Mouse (Mus musculus): ENCODE data around the gene Mxi1. TPM values are rescaled to one million over a fixed set of nuclear protein-coding genes. Genes with fewer than 3 reads are reported as not detected.

Mxi1 gene
- 10 to 100 TPM; 37.0 to 40.7 TPM for total RNA-seq (2021)
- long read RNA-seq, experiment 1, full-length matches to known transcripts = 74 of 81 reads
- long read RNA-seq, experiment 1, partial matches to known transcripts = 2 of 81 reads
- long read RNA-seq, experiment 1, other reads (novel, unspliced or antisense) = 5 of 81 reads
- long read RNA-seq, experiment 2, transcript Mxi1-203 (6 exons, 2,340 nt) = major isoform, 50 of 74 reads
- long read RNA-seq, experiment 2, transcript Mxi1-201 (6 exons, 2,627 nt) = minor isoform, 18 of 74 reads
- long read RNA-seq, experiment 2, partial matches to known transcripts = 2 of 74 reads
- long read RNA-seq, experiment 2, other reads (novel, unspliced or antisense) = 3 of 74 reads

- intact Hi-C loops (cut with DNase I) = loop anchor here (2.0 to 5.0 kb wide), 3 partner anchors 57 to 118 kb away; no protein-coding TSS in a partner anchor
Measured at GRCm38 (mm10) chr19:53310348-53310747, at the start of gene Mxi1. Gene Mxi1, plus strand, starts transcription at chr19:53310518.

DNA sequence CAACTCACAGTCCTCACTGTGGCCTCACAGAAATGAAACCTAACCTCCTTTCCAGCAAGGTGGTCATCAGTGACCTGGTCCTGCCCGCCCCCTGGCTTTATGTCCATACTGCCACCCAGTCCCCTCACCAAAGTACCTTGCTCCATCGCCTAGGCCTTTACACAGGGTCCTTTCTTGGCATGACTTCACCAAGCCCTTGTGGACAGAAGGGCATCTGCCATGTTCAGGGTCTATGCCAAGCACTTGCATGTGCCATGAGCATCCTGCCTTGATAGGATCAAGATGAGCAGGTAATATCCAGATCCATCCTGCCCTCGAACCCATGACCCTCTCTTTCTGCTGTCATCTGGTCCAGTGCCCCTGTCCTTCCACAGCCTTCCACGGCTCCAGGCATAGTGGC lies 49.5 kb upstream of the Mxi1 start:
- intact Hi-C loops (cut with DNase I) = no loop called here
- DNase-seq = no peak

More at GRCm38 (mm10) chr19:53310348-53310747, at the start of gene Mxi1:
- DNase-seq = peak; percentile 81

GRCm38 (mm10) chr19:53262061-53262460 lies 48.3 kb upstream of the Mxi1 start:
- no peak for DNase-seq
- intact Hi-C loops (cut with DNase I) = no loop called here

- no peak for DNase-seq
- intact Hi-C loops (cut with DNase I) = no loop called here
Measured at GRCm38 (mm10) chr19:53263859-53264733, 46.2 kb upstream of the Mxi1 start.

DNA sequence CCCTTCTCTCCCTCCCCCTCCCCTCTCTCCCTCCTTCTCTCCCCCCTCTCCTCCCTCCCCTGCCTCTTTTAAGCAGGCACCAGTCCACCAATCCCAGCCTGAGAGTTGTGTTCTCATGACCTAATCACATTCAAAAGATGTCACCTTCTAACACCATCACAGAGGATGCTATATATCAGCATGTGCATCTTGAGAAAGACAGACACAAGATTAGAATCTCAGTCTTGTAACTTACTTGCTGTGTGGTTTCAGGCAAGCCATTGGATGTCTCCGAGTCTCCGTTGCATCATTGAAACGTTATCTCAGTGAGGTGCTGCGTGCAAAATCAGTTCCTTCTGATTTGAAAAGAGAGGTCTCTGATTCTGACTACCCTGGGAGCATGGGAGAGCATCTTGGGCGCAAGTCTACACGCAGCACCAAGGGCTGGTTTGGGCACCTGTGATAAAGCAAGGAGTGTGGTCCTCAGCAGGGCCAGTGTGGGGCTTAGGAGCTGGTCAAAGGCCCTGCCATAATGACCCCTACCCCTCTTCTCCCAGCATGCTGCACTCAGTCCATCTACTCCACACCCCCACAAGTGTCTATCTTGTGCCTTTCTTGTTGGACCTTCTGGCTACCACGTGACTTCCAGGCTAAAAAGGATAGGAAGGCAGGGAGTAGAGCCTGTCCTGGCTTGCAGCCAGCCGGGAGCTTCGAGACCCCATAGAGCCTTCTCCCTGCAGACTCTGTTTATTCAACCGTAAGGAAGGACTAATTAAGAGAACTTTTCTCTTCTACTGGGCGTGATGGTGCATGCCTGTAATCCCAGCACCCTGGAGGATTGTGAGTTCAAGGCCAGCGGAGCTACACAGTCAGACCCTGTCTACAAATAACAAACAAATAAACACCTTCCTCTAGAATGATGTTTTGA lies 45.2 kb upstream of the Mxi1 start:
- DNase-seq = no peak
- intact Hi-C loops (cut with DNase I) = no loop called here

DNA sequence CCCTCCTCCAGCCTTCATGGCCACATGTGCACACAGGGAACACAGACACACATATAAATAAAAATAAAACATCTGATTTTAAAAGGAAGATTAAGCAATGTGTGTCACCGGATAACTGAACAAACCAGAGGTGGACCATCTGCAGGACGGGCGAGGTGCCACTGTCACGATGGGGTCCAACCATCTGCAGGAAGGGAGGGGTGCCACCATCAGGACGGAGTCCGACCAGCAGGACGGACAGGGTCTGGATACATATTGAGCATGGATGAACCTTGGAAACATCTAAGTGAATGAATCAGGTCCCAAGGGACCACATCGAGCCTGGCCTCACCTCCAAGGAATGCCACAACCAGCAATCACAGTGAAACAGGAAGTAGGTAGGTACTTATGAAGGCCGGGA lies 43.0 kb upstream of the Mxi1 start:
- intact Hi-C loops (cut with DNase I) = no loop called here

GRCm38 (mm10) chr19:53273055-53273722 lies 37.1 kb upstream of the Mxi1 start:
- no peak for DNase-seq
- intact Hi-C loops (cut with DNase I) = no loop called here

More for the DNA sequence above, 43.0 kb upstream of the Mxi1 start:
- DNase-seq = no peak

DNA sequence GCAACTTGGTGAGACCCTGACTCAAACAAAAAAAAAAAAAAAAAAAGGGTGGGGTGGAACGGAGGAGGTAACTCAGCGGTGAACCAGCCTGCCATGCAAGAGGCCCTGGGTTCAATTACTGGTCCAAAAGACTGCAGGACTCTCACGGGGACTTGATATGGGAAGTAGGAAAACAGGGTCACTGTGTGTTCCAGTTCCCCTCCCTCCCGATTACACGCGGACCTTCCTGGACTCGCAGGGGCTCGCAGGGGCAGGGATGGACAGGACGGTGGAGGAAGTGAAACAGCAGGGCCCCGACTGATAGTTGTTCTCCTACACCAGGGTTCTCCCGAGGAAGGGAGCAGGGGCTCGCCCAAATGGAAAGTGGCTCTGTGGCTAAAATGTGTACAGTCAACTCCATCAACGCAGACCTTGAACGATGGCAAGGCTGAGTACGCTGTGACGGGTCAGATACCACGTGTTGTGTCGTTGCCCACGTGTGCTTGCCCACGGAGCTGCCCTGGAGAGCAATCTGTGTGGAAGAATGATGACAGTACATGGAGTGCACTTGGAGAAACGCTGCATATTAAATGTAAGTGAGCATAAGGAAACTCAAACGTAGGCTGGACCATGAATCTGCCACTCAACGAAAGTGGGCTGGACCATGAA lies 36.4 kb upstream of the Mxi1 start:
- no peak for DNase-seq
- intact Hi-C loops (cut with DNase I) = no loop called here

- no peak for DNase-seq
- intact Hi-C loops (cut with DNase I) = no loop called here
Measured at GRCm38 (mm10) chr19:53275204-53275603, 35.1 kb upstream of the Mxi1 start.

DNA sequence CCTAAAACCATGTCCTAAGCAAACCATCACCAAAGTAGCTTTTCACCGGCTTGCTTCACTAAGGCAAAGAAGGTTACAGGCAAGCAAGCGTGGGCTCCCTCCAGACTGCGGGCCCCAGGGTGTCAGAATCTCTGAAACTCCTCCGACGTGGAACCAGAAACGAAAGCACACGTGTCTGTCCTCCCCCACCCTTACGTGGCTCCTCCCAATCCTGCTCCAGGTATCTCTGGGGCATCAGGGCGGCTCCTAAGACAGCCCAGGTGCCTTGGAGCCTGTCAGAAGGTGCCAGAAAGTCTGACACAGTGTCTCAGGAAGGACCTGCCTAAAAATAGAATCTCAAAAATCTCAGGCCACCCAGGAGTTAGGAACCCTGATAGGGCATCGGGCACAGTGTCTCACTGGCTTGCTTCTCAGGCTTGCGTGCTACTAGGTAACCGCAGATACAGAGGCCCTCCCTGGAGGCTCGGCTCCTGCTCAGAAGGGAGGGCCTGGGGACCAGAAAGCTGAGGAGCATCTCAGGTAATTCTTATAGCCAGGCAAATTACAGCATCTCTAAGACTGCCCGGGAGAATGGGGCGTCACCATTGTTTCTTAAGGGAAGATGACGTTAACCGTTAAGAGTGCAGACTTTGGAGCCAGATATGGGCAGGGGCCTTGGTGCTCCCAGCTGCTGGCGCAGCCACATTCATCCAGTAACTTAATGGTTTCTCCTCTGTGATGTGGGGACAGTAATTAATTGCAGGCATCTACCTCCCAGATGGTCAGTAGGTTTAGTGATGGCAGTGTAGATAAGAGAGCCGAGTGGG lies 33.2 kb upstream of the Mxi1 start:
- DNase-seq = no peak
- intact Hi-C loops (cut with DNase I) = no loop called here

DNA sequence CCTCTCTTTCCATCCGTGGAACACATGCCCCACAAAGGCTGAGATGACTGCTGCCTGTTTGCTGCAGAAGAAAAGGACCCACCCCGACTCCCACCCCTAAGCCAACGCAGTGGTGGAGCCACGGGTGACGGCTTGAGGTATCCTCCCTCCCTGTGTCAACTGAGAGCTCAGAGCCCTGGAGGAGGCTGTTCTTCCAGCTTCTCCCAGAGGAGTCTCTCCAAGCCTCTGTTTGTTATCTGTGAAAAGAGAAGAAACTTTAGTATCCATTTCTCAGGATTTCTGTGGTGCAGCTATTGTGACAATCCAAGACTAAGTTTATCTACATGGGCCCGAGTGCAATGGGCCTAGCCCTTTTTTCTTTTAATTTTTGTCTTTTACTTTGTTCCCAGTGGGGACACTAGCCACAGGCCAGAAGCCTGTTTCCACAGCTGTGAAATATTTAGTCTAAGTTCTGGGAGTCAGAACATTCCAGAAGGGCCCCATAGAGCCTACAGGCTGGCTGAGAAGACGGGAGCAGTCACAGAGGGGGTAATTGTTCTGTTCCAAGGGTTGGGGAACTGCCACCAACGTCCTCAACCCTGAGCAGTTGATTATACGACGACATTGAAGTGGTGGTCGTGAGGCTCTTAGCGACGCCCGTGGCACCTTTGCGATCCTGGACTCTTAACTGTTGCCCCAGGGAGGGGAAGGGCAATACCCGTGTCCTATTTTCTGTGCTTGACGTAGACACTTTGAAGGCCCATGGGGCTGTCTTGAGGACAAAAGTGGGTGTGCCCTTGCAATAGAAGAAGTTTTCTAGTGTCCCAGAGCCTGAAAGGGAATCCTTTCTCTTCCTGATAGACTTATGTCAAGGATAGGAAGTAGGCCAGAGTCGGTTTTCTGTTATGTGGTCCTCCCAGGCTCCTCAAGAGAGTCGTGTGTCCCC lies 31.6 kb upstream of the Mxi1 start:
- peak; percentile 31 to 49 for DNase-seq
- intact Hi-C loops (cut with DNase I) = no loop called here

GRCm38 (mm10) chr19:53280254-53280653 lies 30.1 kb upstream of the Mxi1 start:
- intact Hi-C loops (cut with DNase I) = no loop called here
- DNase-seq = no peak

DNA sequence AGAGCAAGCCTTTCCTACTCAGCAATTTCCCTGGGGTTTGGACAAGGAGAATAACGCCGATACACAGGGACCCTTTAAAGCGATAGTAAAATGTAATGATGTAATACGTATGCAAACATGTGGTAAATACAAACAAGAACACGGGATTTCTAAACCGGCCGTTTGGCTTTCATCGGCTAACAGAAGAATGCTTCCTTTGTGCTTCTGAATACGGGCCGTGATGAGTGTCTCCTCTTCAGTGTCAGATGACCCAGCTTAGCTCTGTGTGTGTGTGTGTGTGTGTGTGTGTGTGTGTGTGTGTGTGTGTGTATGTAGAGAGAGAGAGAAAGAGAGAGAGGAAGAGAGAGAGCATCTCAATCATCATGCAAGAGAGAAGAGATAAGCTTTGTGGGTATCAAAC lies 27.7 kb upstream of the Mxi1 start:
- intact Hi-C loops (cut with DNase I) = no loop called here
- DNase-seq = no peak

GRCm38 (mm10) chr19:53283742-53284141 lies 26.6 kb upstream of the Mxi1 start:
- intact Hi-C loops (cut with DNase I) = no loop called here
- no peak for DNase-seq

GRCm38 (mm10) chr19:53284268-53285208 lies 25.8 kb upstream of the Mxi1 start:
- intact Hi-C loops (cut with DNase I) = no loop called here
- DNase-seq = peak; percentile 49 to 50

Measured in heart, postnatal 14 days (tissue).